Mouse (Mus musculus): ENCODE data around the gene Wdr24.
A peak's percentile ranks its signal among the peaks of the same experiment; 100 is the strongest.

Wdr24 gene

DNA sequence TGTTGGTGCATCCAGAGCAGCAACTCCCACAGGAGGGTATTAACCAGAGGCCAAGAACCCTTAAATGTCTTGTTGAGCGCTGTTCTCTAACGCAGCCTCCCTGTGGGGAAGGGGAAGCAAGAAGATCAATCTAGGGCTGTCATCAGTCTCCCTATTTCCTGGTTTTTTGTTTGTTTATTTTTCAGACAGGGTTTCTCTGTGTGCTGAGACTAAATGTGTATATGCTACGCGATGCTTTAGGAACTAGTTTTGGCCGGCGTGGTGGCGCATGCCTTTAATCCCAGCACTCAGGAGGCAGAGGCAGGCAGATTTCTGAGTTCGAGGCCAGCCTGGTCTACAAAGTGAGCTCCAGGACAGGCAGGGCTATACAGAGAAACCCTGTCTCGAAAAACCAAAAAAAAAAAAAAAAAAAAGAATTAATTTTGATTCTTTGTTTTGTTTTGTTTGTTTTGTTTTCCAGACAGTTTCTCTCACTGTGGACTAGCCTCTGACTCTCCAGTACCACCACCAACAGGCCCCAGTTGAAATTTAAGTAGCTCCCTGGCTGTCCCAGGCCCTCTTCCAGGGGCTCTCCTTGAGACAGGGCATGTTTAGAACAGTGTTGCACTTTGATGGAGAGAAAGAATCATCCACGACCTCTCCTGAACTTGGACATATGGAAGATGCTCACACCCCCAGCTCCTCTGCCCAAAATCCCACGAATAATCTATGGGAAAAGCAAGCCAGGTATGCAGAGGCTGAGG is 50.1 kb downstream of the Wdr24 start:
- H3K36me3 ChIP-seq (ENCODE audit: insufficient read depth, low read length) = peaks cover 20% of the 10 kb centered on the region
- peak overlapping the region; percentile 90 for H3K4me3 ChIP-seq (replicated peaks; ENCODE audit: low read length)
- TF ChIP-seq POU5F1 (IDR thresholded peaks at IDR 0.05; ENCODE audit: borderline replicate concordance, low read length) = no peak
- no peak for TF ChIP-seq CTCF (conservative IDR thresholded peaks at IDR 0.05; ENCODE audit: low read length)
- no peak for TF ChIP-seq NANOG (IDR thresholded peaks at IDR 0.05; ENCODE audit: borderline replicate concordance, low read length)
- no peaks in the 10 kb centered on the region; the same call in 1 of the 2 replicates for H3K27me3 ChIP-seq (ENCODE audit: insufficient read depth, low read length)
- H3K4me1 ChIP-seq (replicated peaks; ENCODE audit: low read depth, low read length) = peaks cover 57% of the 10 kb centered on the region
- H3K9me3 ChIP-seq (ENCODE audit: low read length) = no peaks in the 10 kb centered on the region

DNA sequence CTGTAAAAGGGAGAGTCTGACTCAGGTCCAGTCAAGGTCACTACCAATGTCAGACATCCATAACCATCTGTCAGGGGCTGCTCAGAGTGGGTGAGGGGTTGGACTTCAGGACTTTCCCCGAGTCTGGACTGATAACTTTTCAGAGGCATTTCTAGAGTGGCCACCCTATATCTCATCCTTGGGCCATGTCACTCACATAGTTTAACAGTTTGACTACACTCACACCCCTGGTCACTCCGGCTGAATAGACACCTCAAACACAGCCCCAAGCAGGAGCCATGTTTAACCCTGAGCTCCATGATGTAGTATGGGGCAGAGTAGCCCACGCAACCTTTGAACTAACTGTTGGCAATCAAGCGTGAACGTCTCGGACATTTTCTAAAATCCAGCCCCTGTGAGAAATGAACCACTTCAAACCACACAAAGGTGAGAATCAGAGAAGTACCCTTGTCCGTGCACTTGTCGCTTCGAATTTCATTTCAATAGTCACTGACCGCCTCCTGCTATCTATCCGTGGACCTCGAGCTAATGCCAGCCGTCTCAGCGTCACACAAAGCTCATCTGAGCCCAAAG is 50.8 kb downstream of the Wdr24 start:
- H3K27me3 ChIP-seq (ENCODE audit: insufficient read depth, low read length) = no peaks in the 10 kb centered on the region; the same call in 1 of the 2 replicates
- H3K9me3 ChIP-seq (ENCODE audit: low read length) = no peaks in the 10 kb centered on the region
- peaks cover 58% of the 10 kb centered on the region for H3K4me1 ChIP-seq (replicated peaks; ENCODE audit: low read depth, low read length)
- peaks cover 26% of the 10 kb centered on the region for H3K36me3 ChIP-seq (ENCODE audit: insufficient read depth, low read length)
- no peak for TF ChIP-seq CTCF (conservative IDR thresholded peaks at IDR 0.05; ENCODE audit: low read length)
- TF ChIP-seq POU5F1 (IDR thresholded peaks at IDR 0.05; ENCODE audit: borderline replicate concordance, low read length) = no peak
- no peak for TF ChIP-seq NANOG (IDR thresholded peaks at IDR 0.05; ENCODE audit: borderline replicate concordance, low read length)
- peak overlapping the region; percentile 90 for H3K4me3 ChIP-seq (replicated peaks; ENCODE audit: low read length)

DNA sequence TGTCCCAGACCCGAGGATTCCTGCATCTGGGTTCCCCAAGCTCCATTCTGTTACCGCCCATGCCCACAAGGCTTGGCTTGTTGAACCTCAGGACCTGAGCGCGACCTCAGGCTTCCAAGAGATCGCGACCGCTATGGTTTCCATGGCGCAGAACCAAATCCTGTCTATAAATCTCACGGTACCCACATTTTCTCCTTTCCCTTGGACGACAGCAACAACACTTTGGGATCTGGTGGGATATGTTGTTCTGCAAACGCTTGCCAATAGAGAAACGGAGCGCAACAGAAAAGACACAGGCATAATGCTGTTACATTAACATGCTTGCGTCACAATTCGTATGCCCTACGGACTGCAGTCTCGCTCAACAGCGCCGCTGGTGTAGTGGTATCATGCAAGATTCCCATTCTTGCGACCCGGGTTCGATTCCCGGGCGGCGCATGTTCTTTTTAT is 51.3 kb downstream of the Wdr24 start, which contains the start of gene Mettl26:
Gene Mettl26 (plus strand): TSS at position 354 of the 450 bp plus-strand sequence.
- Histone ChIP-seq H3K27me3 (ENCODE audit: insufficient read depth, low read length) (no peaks in the 10 kb centered on the region; the same call in 1 of the 2 replicates), H3K4me3 (replicated peaks; ENCODE audit: low read length) (peak within 1 kb of the TSS; percentile 90), H3K9me3 (ENCODE audit: low read length) (no peaks in the 10 kb centered on the region), H3K4me1 (replicated peaks; ENCODE audit: low read depth, low read length) (peaks cover 59% of the 10 kb centered on the region), H3K36me3 (ENCODE audit: insufficient read depth, low read length) (peaks cover 30% of the 10 kb centered on the region)
- TF ChIP-seq CTCF (conservative IDR thresholded peaks at IDR 0.05; ENCODE audit: low read length) = no peak
- TF ChIP-seq POU5F1 (IDR thresholded peaks at IDR 0.05; ENCODE audit: borderline replicate concordance, low read length) = no peak
- TF ChIP-seq NANOG (IDR thresholded peaks at IDR 0.05; ENCODE audit: borderline replicate concordance, low read length) = no peak

DNA sequence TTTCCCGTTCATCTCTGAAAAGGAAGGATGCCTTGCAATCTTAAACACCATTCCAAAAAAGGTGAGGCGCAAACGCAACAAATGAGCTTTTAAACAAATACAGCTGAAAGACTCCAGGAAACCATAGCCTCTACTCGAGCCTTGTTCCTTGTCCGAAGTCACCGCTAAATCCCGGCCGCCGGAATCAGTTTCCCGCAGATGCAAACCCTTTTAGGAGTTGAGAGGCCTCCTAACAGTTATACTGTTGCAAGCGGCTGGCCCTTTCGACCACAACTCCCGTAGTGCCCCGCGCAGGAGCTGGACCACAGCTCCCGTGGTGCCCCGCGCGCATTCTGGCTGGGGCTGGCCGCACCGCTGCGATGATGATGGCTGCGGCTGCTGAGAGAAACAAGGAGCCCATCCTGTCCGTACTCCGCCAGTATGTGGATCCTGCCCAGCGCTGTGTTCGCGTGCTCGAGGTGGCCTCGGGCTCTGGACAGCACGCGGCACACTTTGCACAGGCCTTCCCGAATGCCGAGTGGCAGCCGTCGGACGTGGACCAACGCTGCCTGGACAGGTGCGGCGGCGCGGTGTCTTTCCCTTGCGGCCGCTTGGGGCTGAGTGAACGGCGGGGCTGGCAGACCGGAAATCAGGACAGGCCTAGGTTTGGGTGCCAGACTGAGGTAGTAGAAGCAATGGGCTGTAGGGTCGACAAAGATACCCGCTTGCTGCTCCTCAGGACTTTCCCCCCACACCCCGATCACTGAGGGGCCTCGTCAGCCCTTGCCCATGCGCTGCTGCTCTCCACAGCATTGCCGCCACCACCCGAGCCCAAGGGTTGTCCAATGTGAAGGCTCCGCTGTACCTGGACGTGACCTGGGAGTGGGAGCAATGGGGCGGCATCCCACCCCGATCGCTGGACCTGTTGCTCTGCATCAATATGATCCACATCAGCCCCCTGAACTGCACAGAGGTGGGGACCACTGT is 52.0 kb downstream of the Wdr24 start:
- peaks cover 65% of the 10 kb centered on the region for H3K4me1 ChIP-seq (replicated peaks; ENCODE audit: low read depth, low read length)
- H3K27me3 ChIP-seq (ENCODE audit: insufficient read depth, low read length) = no peaks in the 10 kb centered on the region; the same call in 1 of the 2 replicates
- no peak for TF ChIP-seq NANOG (IDR thresholded peaks at IDR 0.05; ENCODE audit: borderline replicate concordance, low read length)
- TF ChIP-seq POU5F1 (IDR thresholded peaks at IDR 0.05; ENCODE audit: borderline replicate concordance, low read length) = no peak
- no peak for TF ChIP-seq CTCF (conservative IDR thresholded peaks at IDR 0.05; ENCODE audit: low read length)
- no peaks in the 10 kb centered on the region for H3K9me3 ChIP-seq (ENCODE audit: low read length)
- peaks cover 36% of the 10 kb centered on the region for H3K36me3 ChIP-seq (ENCODE audit: insufficient read depth, low read length)
- H3K4me3 ChIP-seq (replicated peaks; ENCODE audit: low read length) = peak overlapping the region; percentile 90

DNA sequence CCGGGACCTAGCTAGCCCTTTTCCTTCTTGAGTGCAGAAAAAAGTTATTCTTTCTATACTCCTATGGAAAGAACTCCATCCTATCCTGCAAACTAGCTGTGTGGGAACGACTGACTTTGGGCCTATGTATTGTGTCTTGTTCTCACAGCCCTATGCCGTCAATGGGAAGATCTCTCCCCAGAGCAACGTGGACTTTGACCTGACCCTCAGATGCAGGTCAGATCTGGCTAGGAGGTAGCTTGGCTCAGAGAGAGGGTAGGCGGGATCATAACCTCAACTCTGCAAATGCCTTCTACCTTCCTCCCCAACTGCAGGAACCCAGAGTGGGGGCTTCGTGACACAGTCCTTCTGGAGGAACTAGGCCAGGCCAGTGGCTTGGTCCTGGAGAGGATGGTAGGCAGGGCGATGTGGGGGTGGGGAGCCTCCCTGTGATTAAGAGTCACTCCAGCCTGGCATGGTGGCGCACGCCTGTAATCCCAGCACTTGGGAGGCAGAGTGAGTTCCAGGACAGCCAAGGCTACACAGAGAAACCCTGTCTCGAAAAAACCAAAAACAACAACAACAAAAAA is 53.0 kb downstream of the Wdr24 start:
- Histone ChIP-seq H3K9me3 (ENCODE audit: low read length) (no peaks in the 10 kb centered on the region), H3K4me3 (replicated peaks; ENCODE audit: low read length) (peak overlapping the region; percentile 90), H3K36me3 (ENCODE audit: insufficient read depth, low read length) (peaks cover 41% of the 10 kb centered on the region), H3K4me1 (replicated peaks; ENCODE audit: low read depth, low read length) (peaks cover 75% of the 10 kb centered on the region), H3K27me3 (ENCODE audit: insufficient read depth, low read length) (no peaks in the 10 kb centered on the region; the same call in 1 of the 2 replicates)
- no peak for TF ChIP-seq CTCF (conservative IDR thresholded peaks at IDR 0.05; ENCODE audit: low read length)
- no peak for TF ChIP-seq POU5F1 (IDR thresholded peaks at IDR 0.05; ENCODE audit: borderline replicate concordance, low read length)
- no peak for TF ChIP-seq NANOG (IDR thresholded peaks at IDR 0.05; ENCODE audit: borderline replicate concordance, low read length)

DNA sequence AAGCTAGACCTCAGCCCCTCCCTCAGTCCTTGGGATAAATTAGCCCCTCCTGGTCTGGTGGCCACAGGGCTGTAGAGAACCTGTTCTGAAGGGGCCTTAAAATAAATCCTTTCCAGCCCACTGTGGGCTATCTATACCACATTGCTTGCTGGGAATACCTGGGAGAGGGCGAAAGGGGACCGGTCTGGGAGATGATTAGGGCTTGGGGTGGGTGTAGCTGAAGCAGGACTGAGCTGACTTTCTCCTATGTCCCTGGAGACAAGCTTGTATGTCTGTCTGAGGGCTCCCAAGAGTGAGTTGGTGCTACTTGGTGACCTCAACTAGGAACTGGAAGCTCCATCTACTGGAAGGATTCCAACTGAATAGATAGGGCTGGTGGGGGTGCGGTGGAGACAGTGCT is 53.6 kb downstream of the Wdr24 start:
- Histone ChIP-seq H3K27me3 (ENCODE audit: insufficient read depth, low read length) (no peaks in the 10 kb centered on the region; the same call in 1 of the 2 replicates), H3K9me3 (ENCODE audit: low read length) (no peaks in the 10 kb centered on the region), H3K36me3 (ENCODE audit: insufficient read depth, low read length) (peaks cover 47% of the 10 kb centered on the region), H3K4me3 (replicated peaks; ENCODE audit: low read length) (no peak overlapping the region), H3K4me1 (replicated peaks; ENCODE audit: low read depth, low read length) (peaks cover 77% of the 10 kb centered on the region)
- TF ChIP-seq POU5F1 (IDR thresholded peaks at IDR 0.05; ENCODE audit: borderline replicate concordance, low read length) (no peak), NANOG (IDR thresholded peaks at IDR 0.05; ENCODE audit: borderline replicate concordance, low read length) (no peak), CTCF (conservative IDR thresholded peaks at IDR 0.05; ENCODE audit: low read length) (no peak)

DNA sequence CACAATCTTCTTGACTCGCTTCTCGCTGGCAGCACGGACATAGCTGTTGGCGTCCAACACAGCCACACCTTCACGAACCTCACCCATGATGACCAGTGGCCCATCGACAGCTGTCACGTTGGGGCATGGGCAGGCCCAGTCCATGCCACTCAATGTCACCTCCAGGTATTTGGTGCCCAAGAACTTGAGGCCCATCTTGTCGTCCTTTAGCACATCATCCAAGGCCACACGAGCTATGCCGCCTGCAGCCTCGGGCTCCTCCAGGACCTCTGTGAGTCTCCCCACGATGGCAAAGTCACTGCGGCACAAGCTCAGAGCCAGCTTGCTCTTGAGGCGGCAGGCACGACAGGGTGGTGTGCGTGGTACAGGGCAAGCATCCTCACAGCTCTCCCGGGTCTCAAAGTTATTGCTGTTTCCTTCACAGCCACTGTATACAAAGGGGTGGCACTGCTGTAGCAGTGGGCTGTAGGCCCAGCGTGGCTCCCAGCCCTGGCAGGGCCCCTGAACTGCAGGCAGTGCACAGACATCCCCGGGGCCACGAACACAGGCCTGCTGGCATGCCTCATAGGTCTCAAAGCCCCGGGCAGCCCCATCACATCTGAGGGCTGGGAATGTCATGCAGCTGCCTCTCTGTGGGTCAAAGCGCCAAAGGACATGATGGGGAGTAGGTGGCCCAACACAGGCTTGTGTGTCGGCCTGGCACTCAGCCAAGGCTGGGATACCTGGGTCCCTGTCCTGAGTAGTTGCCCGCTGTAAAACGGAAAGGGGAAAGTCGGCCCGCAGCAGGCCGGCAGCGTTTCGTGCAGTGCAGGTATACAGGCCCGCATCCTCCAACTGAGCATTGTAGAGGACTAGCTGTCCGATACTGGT is 54.5 kb downstream of the Wdr24 start:
- TF ChIP-seq CTCF (conservative IDR thresholded peaks at IDR 0.05; ENCODE audit: low read length) = no peak
- Histone ChIP-seq H3K4me3 (replicated peaks; ENCODE audit: low read length) (peak overlapping the region; percentile 5; the same call in 1 of the 2 replicates), H3K27me3 (ENCODE audit: insufficient read depth, low read length) (no peaks in the 10 kb centered on the region; the same call in 1 of the 2 replicates), H3K36me3 (ENCODE audit: insufficient read depth, low read length) (peaks cover 57% of the 10 kb centered on the region), H3K9me3 (ENCODE audit: low read length) (no peaks in the 10 kb centered on the region), H3K4me1 (replicated peaks; ENCODE audit: low read depth, low read length) (peaks cover 85% of the 10 kb centered on the region)

Data from E14TG2a.4 (cell line).